Mouse (Mus musculus): ENCODE measurements around the gene Setd3. TPM values are rescaled to one million over a fixed set of nuclear protein-coding genes. Genes with fewer than 3 reads are reported as not detected.
A peak's percentile ranks its signal among the peaks of the same experiment; 100 is the strongest.

Gene Setd3
- total RNA-seq, 2 experiments from 2014 or later, result 123 to 127 TPM

- intact Hi-C loops (cut with DNase I), result loop anchor here (2.0 to 10.0 kb wide), 3 partner anchors 69 to 287 kb away; partner anchors contain the start of gene Ccdc85c
- no peak for DNase-seq (ENCODE audit: low spot score in 2 of 2)
Measured at GRCm38 (mm10) chr12:108208216-108208615, 29.1 kb upstream of the Setd3 start.

GRCm38 (mm10) chr12:108206641-108207040, 27.5 kb upstream of the Setd3 start:
- intact Hi-C loops (cut with DNase I), result loop anchor here (5.0 to 10.0 kb wide), 2 partner anchors 71 to 288 kb away; partner anchors contain the start of gene Ccdc85c
- DNase-seq (ENCODE audit: low spot score in 2 of 2), result peak; percentile 60 to 83

GRCm38 (mm10) chr12:108204978-108205377, 25.9 kb upstream of the Setd3 start:
- no peak for DNase-seq (ENCODE audit: low spot score in 2 of 2)
- intact Hi-C loops (cut with DNase I), result loop anchor here (5.0 to 10.0 kb wide), 2 partner anchors 72 to 290 kb away; partner anchors contain the start of gene Ccdc85c

GRCm38 (mm10) chr12:108203895-108204294, 24.8 kb upstream of the Setd3 start:
- intact Hi-C loops (cut with DNase I), result loop anchor here (10.0 kb wide), 1 partner anchor 291 kb away; no protein-coding TSS in a partner anchor
- no peak for DNase-seq (ENCODE audit: low spot score in 2 of 2)

- DNase-seq (ENCODE audit: low spot score in 2 of 2), result no peak
- intact Hi-C loops (cut with DNase I), result loop anchor here (10.0 kb wide), 1 partner anchor 295 kb away; no protein-coding TSS in a partner anchor
Measured at GRCm38 (mm10) chr12:108200094-108200493, 21.0 kb upstream of the Setd3 start.

GRCm38 (mm10) chr12:108198447-108198846, 19.3 kb upstream of the Setd3 start:
- DNase-seq (ENCODE audit: low spot score in 2 of 2), result no peak
- intact Hi-C loops (cut with DNase I), result no loop called here

GRCm38 (mm10) chr12:108195761-108196160, 16.6 kb upstream of the Setd3 start:
- no peak for DNase-seq (ENCODE audit: low spot score in 2 of 2)
- intact Hi-C loops (cut with DNase I), result no loop called here

GRCm38 (mm10) chr12:108193878-108194277, 14.8 kb upstream of the Setd3 start:
- intact Hi-C loops (cut with DNase I), result no loop called here
- DNase-seq (ENCODE audit: low spot score in 2 of 2), result no peak

GRCm38 (mm10) chr12:108187541-108188091, 8.5 kb upstream of the Setd3 start:
- no peak for DNase-seq (ENCODE audit: low spot score in 2 of 2)
- intact Hi-C loops (cut with DNase I), result no loop called here

- DNase-seq (ENCODE audit: low spot score in 2 of 2), result no peak
- intact Hi-C loops (cut with DNase I), result no loop called here
Measured at GRCm38 (mm10) chr12:108181716-108182115, 2.6 kb upstream of the Setd3 start.

- peak; percentile 99 to 100 for DNase-seq (ENCODE audit: low spot score in 2 of 2)
- intact Hi-C loops (cut with DNase I), result no loop called here
Measured at GRCm38 (mm10) chr12:108179321-108180266, 480 bp upstream of the Setd3 start, which contains the start of gene Ccnk. TSS of gene Ccnk (plus strand) at chr12:108179579.

GRCm38 (mm10) chr12:108178331-108179245, 526 bp downstream of the Setd3 start:
- intact Hi-C loops (cut with DNase I), result no loop called here
- DNase-seq (ENCODE audit: low spot score in 2 of 2), result peak; percentile 68 to 73

- intact Hi-C loops (cut with DNase I), result no loop called here
- no peak for DNase-seq (ENCODE audit: low spot score in 2 of 2)
Measured at GRCm38 (mm10) chr12:108176366-108176765, 2.7 kb downstream of the Setd3 start.

GRCm38 (mm10) chr12:108174606-108175505, 4.3 kb downstream of the Setd3 start:
- intact Hi-C loops (cut with DNase I), result no loop called here
- DNase-seq (ENCODE audit: low spot score in 2 of 2), result no peak

GRCm38 (mm10) chr12:108172639-108173038, 6.5 kb downstream of the Setd3 start:
- no peak for DNase-seq (ENCODE audit: low spot score in 2 of 2)

GRCm38 (mm10) chr12:108171336-108171735, 7.8 kb downstream of the Setd3 start:
- intact Hi-C loops (cut with DNase I), result no loop called here
- no peak for DNase-seq (ENCODE audit: low spot score in 2 of 2)

More at GRCm38 (mm10) chr12:108172639-108173038, 6.5 kb downstream of the Setd3 start:
- intact Hi-C loops (cut with DNase I), result no loop called here

- intact Hi-C loops (cut with DNase I), result no loop called here
- no peak for DNase-seq (ENCODE audit: low spot score in 2 of 2)
Measured at GRCm38 (mm10) chr12:108170467-108170866, 8.6 kb downstream of the Setd3 start.

- no peak for DNase-seq (ENCODE audit: low spot score in 2 of 2)
- intact Hi-C loops (cut with DNase I), result no loop called here
Measured at GRCm38 (mm10) chr12:108168909-108169308, 10.2 kb downstream of the Setd3 start.

Measured in left cerebral cortex, postnatal 14 days (tissue).